Mouse (Mus musculus) neural tube, embryonic 13.5 days (tissue): ENCODE measurements around the gene Psap. TPM values are rescaled to one million over a fixed set of nuclear protein-coding genes. Genes with fewer than 3 reads are reported as not detected.

Source experiments
- ATAC-seq: fragments of 200-750 bp; cut with Nextera tagmentation; 2 replicates; pipeline ENCODE4 v1.8.0; 2017; ENCODE audit warnings: low read depth, mild to moderate bottlenecking, moderate TSS enrichment, moderate library complexity
- H3K27ac ChIP-seq: fragments of 300-500 bp; sonication (generic); replicated peaks from 2 replicates; pipeline ENCODE4 v1.5.1; 2015; ENCODE audit warnings: moderate library complexity, mild to moderate bottlenecking, inconsistent platforms
- H3K27me3 ChIP-seq: fragments of 300-500 bp; sonication (generic); 2 replicates; pipeline ENCODE4 v1.6.1; 2015; ENCODE audit warnings: mild to moderate bottlenecking, inconsistent platforms
- H3K36me3 ChIP-seq: fragments of 300-500 bp; sonication (generic); 2 replicates; pipeline ENCODE4 v1.6.1; 2015; ENCODE audit warnings: mild to moderate bottlenecking, inconsistent platforms
- H3K4me1 ChIP-seq: fragments of 300-500 bp; sonication (generic); replicated peaks from 2 replicates; pipeline ENCODE4 v1.6.1; 2015; ENCODE audit warnings: inconsistent platforms
- H3K4me2 ChIP-seq: fragments of 300-500 bp; sonication (generic); 2 replicates; pipeline ENCODE4 v1.6.1; 2015; ENCODE audit warnings: inconsistent platforms, mild to moderate bottlenecking, moderate library complexity
- H3K4me3 ChIP-seq: fragments of 300-500 bp; sonication (generic); 2 replicates; pipeline ENCODE4 v1.5.1; 2015; ENCODE audit warnings: mild to moderate bottlenecking, inconsistent platforms
- H3K9ac ChIP-seq: fragments of 300-500 bp; sonication (generic); 2 replicates; pipeline ENCODE4 v1.6.1; 2015; ENCODE audit warnings: moderate library complexity, mild to moderate bottlenecking, inconsistent platforms
- H3K9me3 ChIP-seq: fragments of 300-500 bp; sonication (generic); 2 replicates; pipeline ENCODE4 v1.6.1; 2016; ENCODE audit warnings: inconsistent platforms
- WGBS: fragments of 180-500 bp; shearing (Covaris S2); methylation state at CpG from one replicate; pipeline ENCODE4 v1.1.7; 2015; 5-methylcytosine and 5-hydroxymethylcytosine counted together
- polyA plus RNA-seq: library from polyadenylated mRNA; unstranded; fragments of >200 nt; fragmentation: Nextera tagmentation; extraction: Ambion mirVana; gene quantifications from 2 replicates; pipeline ENCODE4 v1.2.1, GENCODE M21; 2015

Psap gene
- polyA plus RNA-seq, 1 experiment from 2014 or later, result 140 TPM

DNA sequence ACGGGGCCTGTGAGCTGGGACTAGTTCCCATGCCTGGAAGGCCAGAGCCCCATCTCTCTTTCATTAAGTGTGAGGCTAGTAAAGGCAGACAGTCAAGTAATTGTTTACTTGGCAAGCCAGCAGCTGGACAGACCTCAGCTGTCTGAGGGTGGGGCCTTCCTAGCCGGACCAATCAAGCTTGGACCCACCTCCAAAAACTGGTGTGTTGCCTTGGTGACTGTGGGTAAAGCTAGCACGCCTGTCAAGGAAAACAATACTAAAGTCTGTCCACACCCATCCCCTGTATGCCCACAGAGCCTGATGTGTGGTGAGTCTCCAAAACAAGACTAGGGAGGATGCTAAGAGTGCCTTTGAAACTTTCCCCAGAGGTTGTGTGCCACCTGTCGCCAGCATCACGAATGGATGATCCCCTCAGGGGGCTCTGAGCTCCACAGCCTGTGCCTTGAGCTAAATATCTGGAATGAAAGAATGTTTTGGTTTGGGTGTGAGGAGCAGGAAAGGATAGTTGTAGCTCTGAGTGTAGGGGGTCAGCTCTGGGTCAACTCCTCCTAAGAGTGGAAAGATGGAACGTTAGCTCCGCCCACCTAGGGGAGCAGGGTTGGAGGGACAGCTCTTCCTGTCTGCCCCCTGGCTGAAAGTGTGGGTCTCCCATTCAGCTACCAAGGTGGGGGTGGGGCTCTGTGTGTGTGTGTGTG, 74.5 kb downstream of the Psap start:
- Histone ChIP-seq H3K9me3 (no peaks in the 10 kb centered on the region), H3K4me2 (peak overlapping the region; percentile 16; the same call in 1 of the 2 replicates), H3K36me3 (no peaks in the 10 kb centered on the region), H3K9ac (no peak overlapping the region), H3K4me3 (no peak overlapping the region), H3K4me1 (peaks cover 55% of the 10 kb centered on the region), H3K27ac (peak overlapping the region; percentile 78), H3K27me3 (peaks cover 14% of the 10 kb centered on the region)
- ATAC-seq, result peak; percentile 60
- WGBS, result 17% methylated on average over 7 of the region's 7 CpGs

Other genes with a start within 250 kb of the Psap start
- gene Spock2, start 171.4 kb upstream of the Psap start, polyA plus RNA-seq, result 99.9 and 103 TPM in 2 replicates
- gene Chst3, start 58.4 kb upstream of the Psap start, polyA plus RNA-seq, result 1.9 and 2.7 TPM in 2 replicates
- 2.8 and 3.0 TPM in 2 replicates for gene Vsir, start 69.2 kb downstream of the Psap start, polyA plus RNA-seq
- 4.9 and 12.3 TPM in 2 replicates for gene Gm17455, start 122.1 kb downstream of the Psap start, polyA plus RNA-seq